Mouse (Mus musculus): ENCODE data around the gene Hip1. TPM values are rescaled to one million over a fixed set of nuclear protein-coding genes. Genes with fewer than 3 reads are reported as not detected.
"Not testable (repeated sequence)": the region's sequence is repeated elsewhere in the genome, so short reads cannot be mapped to it uniquely, and the experiment has no call there.

Gene Hip1
- polyA plus RNA-seq, 1 experiment from 2014 or later, result 24.9 TPM

GRCm38 (mm10) chr5:135394004-135394823, 150.7 kb downstream of the Hip1 start, which contains the start of gene Pom121:
Gene Pom121 (minus strand): TSS chr5:135394546.
- Histone ChIP-seq H3K4me2 (peak within 1 kb of the TSS; percentile 83), H3K4me1 (peaks cover 17% of the 10 kb centered on the region), H3K9me3 (no peaks in the 10 kb centered on the region), H3K9ac (peak within 1 kb of the TSS; percentile 98), H3K27me3 (replicated peaks) (no peaks in the 10 kb centered on the region; the same call in 1 of the 2 replicates), H3K4me3 (peak within 1 kb of the TSS; percentile 78), H3K27ac (replicated peaks) (peak within 1 kb of the TSS; percentile 88), H3K36me3 (peaks cover 32% of the 10 kb centered on the region)
- under 1% methylated on average over 93 of the region's 110 CpGs for WGBS
- ATAC-seq (ENCODE audit: extremely low read depth, insufficient number of reproducible peaks, low FRiP score, low TSS enrichment), result peak; percentile 73

GRCm38 (mm10) chr5:135383771-135384170, 161.1 kb downstream of the Hip1 start:
- Histone ChIP-seq H3K4me2 (no peak overlapping the region), H3K27me3 (replicated peaks) (no peaks in the 10 kb centered on the region), H3K4me1 (no peaks in the 10 kb centered on the region), H3K4me3 (no peak overlapping the region), H3K9ac (no peak overlapping the region), H3K9me3 (no peaks in the 10 kb centered on the region), H3K27ac (replicated peaks) (no peak overlapping the region), H3K36me3 (peaks cover 99% of the 10 kb centered on the region)
- ATAC-seq (ENCODE audit: extremely low read depth, insufficient number of reproducible peaks, low FRiP score, low TSS enrichment), result no peak
- 81% methylated on average over 10 of the region's 10 CpGs for WGBS

GRCm38 (mm10) chr5:135382746-135383145, 162.2 kb downstream of the Hip1 start:
- peaks cover 99% of the 10 kb centered on the region for H3K36me3 ChIP-seq
- no peak overlapping the region for H3K27ac ChIP-seq (replicated peaks)
- H3K4me3 ChIP-seq, result no peak overlapping the region
- H3K4me1 ChIP-seq, result no peaks in the 10 kb centered on the region
- no peak overlapping the region for H3K4me2 ChIP-seq
- no peak overlapping the region for H3K9ac ChIP-seq
- no peaks in the 10 kb centered on the region for H3K27me3 ChIP-seq (replicated peaks)
- H3K9me3 ChIP-seq, result no peaks in the 10 kb centered on the region
- ATAC-seq (ENCODE audit: extremely low read depth, insufficient number of reproducible peaks, low FRiP score, low TSS enrichment), result no peak
- 86% methylated on average over 7 of the region's 7 CpGs for WGBS

GRCm38 (mm10) chr5:135381356-135381925, 163.5 kb downstream of the Hip1 start:
- H3K9ac ChIP-seq, result no peak overlapping the region
- peaks cover 99% of the 10 kb centered on the region for H3K36me3 ChIP-seq
- no peak overlapping the region for H3K4me2 ChIP-seq
- no peaks in the 10 kb centered on the region for H3K27me3 ChIP-seq (replicated peaks)
- WGBS, result 93% methylated on average over 10 of the region's 10 CpGs
- no peak overlapping the region for H3K4me3 ChIP-seq
- no peak overlapping the region for H3K27ac ChIP-seq (replicated peaks)
- H3K4me1 ChIP-seq, result no peaks in the 10 kb centered on the region
- no peaks in the 10 kb centered on the region for H3K9me3 ChIP-seq
- ATAC-seq (ENCODE audit: extremely low read depth, insufficient number of reproducible peaks, low FRiP score, low TSS enrichment), result no peak

- no peaks in the 10 kb centered on the region for H3K4me1 ChIP-seq
- H3K4me2 ChIP-seq, result no peak overlapping the region
- peaks cover 99% of the 10 kb centered on the region for H3K36me3 ChIP-seq
- H3K27ac ChIP-seq (replicated peaks), result no peak overlapping the region
- H3K9ac ChIP-seq, result no peak overlapping the region
- H3K4me3 ChIP-seq, result no peak overlapping the region
- ATAC-seq (ENCODE audit: extremely low read depth, insufficient number of reproducible peaks, low FRiP score, low TSS enrichment), result no peak
- no peaks in the 10 kb centered on the region for H3K27me3 ChIP-seq (replicated peaks)
- 94% methylated on average over 4 of the region's 4 CpGs for WGBS
- H3K9me3 ChIP-seq, result no peaks in the 10 kb centered on the region
Measured at GRCm38 (mm10) chr5:135380681-135381080, 164.2 kb downstream of the Hip1 start.

- peaks cover 9% of the 10 kb centered on the region for H3K4me1 ChIP-seq
- H3K9me3 ChIP-seq, result no peaks in the 10 kb centered on the region
- no peaks in the 10 kb centered on the region for H3K27me3 ChIP-seq (replicated peaks)
- no peak overlapping the region for H3K4me2 ChIP-seq
- no peak overlapping the region for H3K9ac ChIP-seq
- no peak overlapping the region for H3K4me3 ChIP-seq
- H3K36me3 ChIP-seq, result peaks cover 100% of the 10 kb centered on the region
- ATAC-seq (ENCODE audit: extremely low read depth, insufficient number of reproducible peaks, low FRiP score, low TSS enrichment), result no peak
- no peak overlapping the region for H3K27ac ChIP-seq (replicated peaks)
- WGBS, result 80% methylated on average over 2 of the region's 2 CpGs
Measured at GRCm38 (mm10) chr5:135376341-135376740, 168.6 kb downstream of the Hip1 start.

GRCm38 (mm10) chr5:135375167-135375566, 169.8 kb downstream of the Hip1 start:
- Histone ChIP-seq H3K27ac (replicated peaks) (no peak overlapping the region), H3K9me3 (no peaks in the 10 kb centered on the region), H3K4me1 (peaks cover 20% of the 10 kb centered on the region), H3K27me3 (replicated peaks) (no peaks in the 10 kb centered on the region), H3K36me3 (peaks cover 90% of the 10 kb centered on the region), H3K4me3 (no peak overlapping the region), H3K4me2 (no peak overlapping the region), H3K9ac (no peak overlapping the region)
- ATAC-seq (ENCODE audit: extremely low read depth, insufficient number of reproducible peaks, low FRiP score, low TSS enrichment), result no peak
- 48% methylated on average over 8 of the region's 8 CpGs for WGBS

- no peak for ATAC-seq (ENCODE audit: extremely low read depth, insufficient number of reproducible peaks, low FRiP score, low TSS enrichment)
- WGBS, result 89% methylated on average over 5 of the region's 5 CpGs
- Histone ChIP-seq H3K9ac (no peak overlapping the region), H3K27ac (replicated peaks) (no peak overlapping the region), H3K4me3 (no peak overlapping the region), H3K36me3 (peaks cover 75% of the 10 kb centered on the region), H3K4me2 (no peak overlapping the region), H3K9me3 (no peaks in the 10 kb centered on the region), H3K4me1 (peaks cover 26% of the 10 kb centered on the region), H3K27me3 (replicated peaks) (no peaks in the 10 kb centered on the region)
Measured at GRCm38 (mm10) chr5:135373601-135374000, 171.3 kb downstream of the Hip1 start.

- Histone ChIP-seq H3K9me3 (no peaks in the 10 kb centered on the region), H3K36me3 (peaks cover 51% of the 10 kb centered on the region), H3K4me1 (peaks cover 26% of the 10 kb centered on the region), H3K4me2 (0 out of 2 replicates have a peak overlapping the region, but pooled peaks have one; percentile 86), H3K27me3 (replicated peaks) (peaks cover 8% of the 10 kb centered on the region; the same call in 1 of the 2 replicates), H3K4me3 (no peak overlapping the region), H3K27ac (replicated peaks) (no peak overlapping the region), H3K9ac (no peak overlapping the region)
- 91% methylated on average over 13 of the region's 13 CpGs for WGBS
- ATAC-seq (ENCODE audit: extremely low read depth, insufficient number of reproducible peaks, low FRiP score, low TSS enrichment), result no peak
Measured at GRCm38 (mm10) chr5:135371195-135371594, 173.7 kb downstream of the Hip1 start.

GRCm38 (mm10) chr5:135369787-135370654, 174.9 kb downstream of the Hip1 start, which contains the start of gene Nsun5:
Gene Nsun5 (plus strand): TSS chr5:135369953.
- under 1% methylated on average over 64 of the region's 64 CpGs for WGBS

GRCm38 (mm10) chr5:135369196-135369595, 175.7 kb downstream of the Hip1 start:
- Histone ChIP-seq H3K36me3 (peaks cover 31% of the 10 kb centered on the region), H3K27me3 (replicated peaks) (peaks cover 26% of the 10 kb centered on the region), H3K4me2 (peak overlapping the region; percentile 86), H3K27ac (replicated peaks) (peak overlapping the region; percentile 80; the same call in 1 of the 2 replicates), H3K4me3 (peak overlapping the region; percentile 97), H3K4me1 (peaks cover 17% of the 10 kb centered on the region), H3K9ac (peak overlapping the region; percentile 96)
- WGBS, result 53% methylated on average over 9 of the region's 9 CpGs
- H3K9me3 ChIP-seq; ATAC-seq (ENCODE audit: extremely low read depth, insufficient number of reproducible peaks, low FRiP score, low TSS enrichment): not testable (repeated sequence)

More at GRCm38 (mm10) chr5:135369787-135370654, 174.9 kb downstream of the Hip1 start, which contains the start of gene Nsun5:
- peaks cover 21% of the 10 kb centered on the region for H3K4me1 ChIP-seq
- H3K9me3 ChIP-seq, result no peaks in the 10 kb centered on the region
- H3K36me3 ChIP-seq, result peaks cover 39% of the 10 kb centered on the region
- H3K4me3 ChIP-seq, result peak within 1 kb of the TSS; percentile 97
- peak within 1 kb of the TSS; percentile 80 for H3K27ac ChIP-seq (replicated peaks)
- peak; percentile 55; the same call in 1 of the 2 replicates for ATAC-seq (ENCODE audit: extremely low read depth, insufficient number of reproducible peaks, low FRiP score, low TSS enrichment)
- peak within 1 kb of the TSS; percentile 96 for H3K9ac ChIP-seq
- H3K27me3 ChIP-seq (replicated peaks), result peaks cover 18% of the 10 kb centered on the region; the same call in 1 of the 2 replicates
- peak within 1 kb of the TSS; percentile 86 for H3K4me2 ChIP-seq
